Mouse (Mus musculus) MEL (cell line): Measurements from ENCODE around the gene Hebp2. TPM values are rescaled to one million over a fixed set of nuclear protein-coding genes. Genes with fewer than 3 reads are reported as not detected.
A peak's percentile ranks its signal among the peaks of the same experiment; 100 is the strongest.

Experiments
- DNase-seq: peaks from one replicate; pipeline ENCODE4 v3.0.0; 2011; ENCODE audit warnings: low read depth, low spot score
- H3K27ac ChIP-seq: 2 replicates; pipeline ENCODE4 v1.5.1; 2012; ENCODE audit warnings: low read depth, mild to moderate bottlenecking, control low read depth, low read length, moderate library complexity; ENCODE audit not compliant: control insufficient read depth
- H3K27me3 ChIP-seq, 2 experiments: fragments of 150-350 bp in 1 of 2; sonication (generic) in 1 of 2; 2 replicates each; pipeline ENCODE4 v1.6.1; 2012; ENCODE audit warnings: low read length in 2 of 2, mild to moderate bottlenecking in 2 of 2, improper control_type of control experiment in 1 of 2, moderate library complexity in 1 of 2; ENCODE audit not compliant: insufficient read depth in 2 of 2, control insufficient read depth in 1 of 2
- H3K36me3 ChIP-seq, 2 experiments: 2 replicates each; pipeline ENCODE4 v1.6.1; 2012 to 2014; ENCODE audit warnings: low read length in 2 of 2, improper control_type of control experiment in 1 of 2, inconsistent platforms in 1 of 2, mild to moderate bottlenecking in 1 of 2; ENCODE audit not compliant: insufficient read depth in 2 of 2, control insufficient read depth in 1 of 2
- H3K4me1 ChIP-seq, 2 experiments: fragments of 150-350 bp in 1 of 2; sonication (generic) in 1 of 2; 2 replicates each; pipeline ENCODE4 v1.6.1; 2012; ENCODE audit warnings: low read length in 2 of 2, improper control_type of control experiment in 1 of 2, mild to moderate bottlenecking in 1 of 2; ENCODE audit not compliant: insufficient read depth in 2 of 2, control insufficient read depth in 1 of 2
- H3K4me3 ChIP-seq, 2 experiments: fragments of 150-350 bp in 1 of 2; sonication (generic) in 1 of 2; 2 replicates each; pipeline ENCODE4 v1.5.1; 2012; ENCODE audit warnings: low read depth in 2 of 2, low read length in 2 of 2, mild to moderate bottlenecking in 2 of 2, moderate library complexity in 2 of 2, control low read depth in 1 of 2, improper control_type of control experiment in 1 of 2; ENCODE audit not compliant: control insufficient read depth in 1 of 2, insufficient read depth in 1 of 2
- H3K79me2 ChIP-seq: 2 replicates; pipeline ENCODE4 v1.6.1; 2012; ENCODE audit warnings: mild to moderate bottlenecking, low read length, moderate library complexity; ENCODE audit not compliant: control insufficient read depth, poor library complexity, insufficient read depth
- H3K9ac ChIP-seq: 2 replicates; pipeline ENCODE4 v1.6.1; 2012; ENCODE audit warnings: low read depth, mild to moderate bottlenecking, control low read depth, low read length, moderate library complexity; ENCODE audit not compliant: control insufficient read depth, poor library complexity, severe bottlenecking
- H3K9me3 ChIP-seq: fragments of 150-350 bp; sonication (generic); replicated peaks from 2 replicates; pipeline ENCODE4 v1.6.1; 2012; ENCODE audit warnings: mild to moderate bottlenecking, low read length, improper control_type of control experiment, moderate library complexity; ENCODE audit not compliant: insufficient read depth
- BHLHE40 ChIP-seq: IDR thresholded peaks from 2 replicates; pipeline ENCODE4 v1.6.1; 2012; ENCODE audit warnings: low read depth, mild to moderate bottlenecking, inconsistent platforms, low read length, improper control_type of control experiment, borderline replicate concordance
- CHD1 ChIP-seq: IDR thresholded peaks from 2 replicates; pipeline ENCODE4 v1.6.1; 2012; ENCODE audit warnings: low read depth, mild to moderate bottlenecking, inconsistent platforms, low read length, improper control_type of control experiment
- CHD2 ChIP-seq: IDR thresholded peaks from 2 replicates; pipeline ENCODE4 v1.6.1; 2011; ENCODE audit warnings: low read length, improper control_type of control experiment
- CTCF ChIP-seq, 3 experiments: IDR thresholded peaks in 2 of 3; conservative IDR thresholded peaks in 1 of 3; 2 replicates each; pipeline ENCODE4 v1.5.1; 2011 to 2012; ENCODE audit warnings: low read length in 3 of 3, low read depth in 2 of 3, mild to moderate bottlenecking in 2 of 3, improper control_type of control experiment in 1 of 3, inconsistent platforms in 1 of 3, mixed read lengths in 1 of 3, moderate library complexity in 1 of 3; ENCODE audit not compliant: control insufficient read depth in 1 of 3, insufficient read depth in 1 of 3, poor library complexity in 1 of 3, severe bottlenecking in 1 of 3
- ELF1 ChIP-seq: IDR thresholded peaks from 2 replicates; pipeline ENCODE4 v1.6.1; 2014; ENCODE audit warnings: low read depth, mild to moderate bottlenecking, inconsistent platforms, low read length, improper control_type of control experiment, moderate library complexity
- EP300 ChIP-seq, 2 experiments: IDR thresholded peaks; 2 replicates each; pipeline ENCODE4 v1.6.1; 2011; ENCODE audit warnings: improper control_type of control experiment in 2 of 2, low read length in 2 of 2, low read depth in 1 of 2, mild to moderate bottlenecking in 1 of 2
- GABPA ChIP-seq: IDR thresholded peaks from 2 replicates; pipeline ENCODE4 v1.6.1; 2012; ENCODE audit warnings: low read depth, mild to moderate bottlenecking, inconsistent platforms, low read length, improper control_type of control experiment, moderate library complexity
- HCFC1 ChIP-seq: IDR thresholded peaks from 2 replicates; pipeline ENCODE4 v1.6.1; 2012; ENCODE audit warnings: low read depth, mild to moderate bottlenecking, inconsistent platforms, low read length, improper control_type of control experiment, moderate library complexity
- MAZ ChIP-seq: IDR thresholded peaks from 2 replicates; pipeline ENCODE4 v1.6.1; 2012; ENCODE audit warnings: low read depth, mild to moderate bottlenecking, inconsistent platforms, low read length, improper control_type of control experiment
- MEF2A ChIP-seq: IDR thresholded peaks from 2 replicates; pipeline ENCODE4 v1.6.1; 2014; ENCODE audit warnings: low read depth, mild to moderate bottlenecking, inconsistent platforms, low read length, improper control_type of control experiment; ENCODE audit not compliant: poor library complexity, insufficient replicate concordance, severe bottlenecking; ENCODE audit errors: extremely low read depth
- NRF1 ChIP-seq: IDR thresholded peaks from 2 replicates; pipeline ENCODE4 v1.6.1; 2014; ENCODE audit warnings: low read depth, mild to moderate bottlenecking, inconsistent platforms, low read length, improper control_type of control experiment, moderate library complexity; ENCODE audit not compliant: poor library complexity, insufficient read depth, severe bottlenecking
- POLR2AphosphoS2 ChIP-seq: IDR thresholded peaks from 2 replicates; pipeline ENCODE4 v1.6.1; 2011; ENCODE audit warnings: low read length, improper control_type of control experiment
- POLR2AphosphoS5 ChIP-seq: IDR thresholded peaks from 2 replicates; pipeline ENCODE4 v1.6.1; 2012; ENCODE audit warnings: low read depth, borderline replicate concordance, mild to moderate bottlenecking, inconsistent platforms, low read length, moderate library complexity, mixed read lengths
- RCOR1 ChIP-seq: IDR thresholded peaks from 2 replicates; pipeline ENCODE4 v1.6.1; 2012; ENCODE audit warnings: low read depth, mild to moderate bottlenecking, inconsistent platforms, low read length, improper control_type of control experiment
- TCF12 ChIP-seq: IDR thresholded peaks from 2 replicates; pipeline ENCODE4 v1.6.1; 2014; ENCODE audit warnings: low read depth, mild to moderate bottlenecking, inconsistent platforms, low read length, improper control_type of control experiment, moderate library complexity
- UBTF ChIP-seq: IDR thresholded peaks from 2 replicates; pipeline ENCODE4 v1.6.1; 2012; ENCODE audit warnings: low read depth, mild to moderate bottlenecking, inconsistent platforms, low read length, improper control_type of control experiment, moderate library complexity, borderline replicate concordance; ENCODE audit not compliant: insufficient read depth
- USF1 ChIP-seq: IDR thresholded peaks from 2 replicates; pipeline ENCODE4 v1.6.1; 2014; ENCODE audit warnings: low read depth, mild to moderate bottlenecking, inconsistent platforms, low read length, improper control_type of control experiment, moderate library complexity
- USF2 ChIP-seq, 2 experiments: IDR thresholded peaks; 2 replicates each; pipeline ENCODE4 v1.6.1; 2011 to 2012; ENCODE audit warnings: improper control_type of control experiment in 2 of 2, low read length in 2 of 2, borderline replicate concordance in 1 of 2, inconsistent platforms in 1 of 2, low read depth in 1 of 2, mild to moderate bottlenecking in 1 of 2; ENCODE audit not compliant: insufficient read depth in 1 of 2
- ZC3H11A ChIP-seq: IDR thresholded peaks from 2 replicates; pipeline ENCODE4 v1.6.1; 2012; ENCODE audit warnings: low read depth, mild to moderate bottlenecking, inconsistent platforms, low read length, improper control_type of control experiment
- ZNF384 ChIP-seq: IDR thresholded peaks from 2 replicates; pipeline ENCODE4 v1.6.1; 2012; ENCODE audit warnings: low read depth, mild to moderate bottlenecking, inconsistent platforms, low read length, improper control_type of control experiment
- polyA plus RNA-seq, 2 experiments: library from polyadenylated mRNA; stranded (reverse) in 1 of 2; unstranded in 1 of 2; fragments of >175 nt in 1 of 2; fragments of >200 nt in 1 of 2; gene quantifications; 2 replicates each; pipeline versions ENCODE4 v1.2.1 to v1.2.4; 2012; ENCODE audit warnings: low replicate concordance in 2 of 2, low read depth in 1 of 2; ENCODE audit not compliant: insufficient read length in 2 of 2, insufficient read depth in 1 of 2, missing spikeins in 1 of 2
- total RNA-seq: library from RNA; depleted of rRNA; stranded (reverse); fragments of 300-350 nt; gene quantifications from 2 replicates; pipeline ENCODE4 v1.2.3, GENCODE M21; 2012

Gene Hebp2
- total and polyA plus RNA-seq, 3 experiments = not detected

DNA sequence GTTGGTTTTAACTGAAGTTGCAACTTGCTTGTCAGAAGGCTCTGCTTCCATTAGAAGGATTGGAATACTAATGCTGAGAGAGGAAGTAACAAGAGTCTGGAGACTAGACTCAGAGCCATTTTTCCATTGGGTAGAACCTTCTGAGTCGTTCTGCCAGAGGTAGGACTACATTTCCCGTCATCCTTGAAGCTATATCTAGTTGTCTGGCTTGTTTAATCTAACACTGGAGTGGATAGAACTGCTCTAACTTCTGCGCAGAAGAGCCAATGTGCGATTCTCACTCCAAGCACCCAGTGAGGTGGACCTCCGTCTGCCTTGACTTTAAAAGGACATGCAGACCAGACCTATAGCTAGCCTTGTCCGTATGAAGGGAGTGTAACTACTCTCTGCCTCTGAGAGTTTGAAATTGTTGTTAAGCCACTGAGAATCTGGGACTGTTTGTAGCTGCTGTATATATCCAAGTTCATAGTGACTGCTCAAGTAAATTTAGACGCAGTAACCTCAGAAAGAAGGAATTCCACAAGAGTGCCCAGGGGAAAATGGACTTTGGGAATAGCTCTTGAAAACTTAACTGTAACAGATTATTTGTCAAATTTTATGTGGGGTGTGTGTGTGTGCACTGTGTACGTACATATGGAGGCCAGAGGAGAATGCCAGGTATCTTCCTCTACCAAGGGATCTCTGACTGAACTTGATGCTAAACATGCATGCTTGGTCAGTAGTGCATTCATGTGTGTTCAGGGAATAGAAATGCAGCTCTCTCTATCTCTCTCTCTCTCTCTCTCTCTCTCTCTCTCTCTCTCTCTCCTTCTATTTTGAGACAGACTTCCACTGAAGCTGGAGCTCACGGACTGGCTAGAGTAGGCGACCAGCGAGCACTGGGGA is 52.6 kb downstream of the Hebp2 start (continued):
- TF ChIP-seq USF2 (IDR thresholded peaks at IDR 0.05; ENCODE audit: borderline replicate concordance in 1 of 2, insufficient read depth in 1 of 2, low read depth in 1 of 2, low read length in 2 of 2) (no peak), UBTF (no peak)
- TF ChIP-seq, all 39 proteins: peak for 0

DNA sequence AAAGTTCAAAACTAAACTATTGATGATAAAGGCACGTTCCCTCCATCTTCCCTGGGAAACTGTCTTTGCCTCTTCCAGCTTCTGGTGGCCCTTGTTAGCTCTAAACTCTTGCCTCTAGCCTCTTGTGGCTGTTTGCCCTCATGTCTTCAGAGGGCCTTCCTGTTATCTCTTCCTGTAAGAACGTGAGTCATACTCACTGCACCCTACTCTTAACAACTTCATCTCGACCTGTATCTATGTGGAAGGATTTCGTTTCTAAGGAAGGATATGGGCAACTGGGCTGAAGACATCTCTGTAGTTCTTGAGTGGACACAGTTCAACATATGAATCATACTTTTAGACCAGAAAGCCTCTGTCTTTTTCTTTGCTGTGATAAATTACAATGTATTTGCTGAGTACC is 53.9 kb downstream of the Hebp2 start:
- H3K27me3 ChIP-seq = no peaks in the 10 kb centered on the region
- no peak overlapping the region for H3K27ac ChIP-seq
- H3K9ac ChIP-seq = no peak overlapping the region
- peak; percentile 5 for DNase-seq
- no peak overlapping the region for H3K4me3 ChIP-seq
- H3K36me3 ChIP-seq = no peaks in the 10 kb centered on the region
- TF ChIP-seq HCFC1 (no peak), CHD1 (no peak), MAZ (no peak), POLR2AphosphoS5 (no peak), ELF1 (no peak), BHLHE40 (no peak), ZNF384 (no peak), MEF2A (no peak), CTCF (IDR thresholded peaks at IDR 0.05 in 2 of 3, conservative IDR thresholded peaks at IDR 0.05 in 1 of 3; ENCODE audit: control insufficient read depth in 1 of 3, insufficient read depth in 1 of 3, low read depth in 2 of 3, low read length in 3 of 3, poor library complexity in 1 of 3, severe bottlenecking in 1 of 3) (no peak), EP300 (IDR thresholded peaks at IDR 0.05; ENCODE audit: low read depth in 1 of 2, low read length in 2 of 2) (no peak), RCOR1 (no peak)
- no peaks in the 10 kb centered on the region for H3K4me1 ChIP-seq
- H3K79me2 ChIP-seq = no peaks in the 10 kb centered on the region
- no peaks in the 10 kb centered on the region for H3K9me3 ChIP-seq

DNA sequence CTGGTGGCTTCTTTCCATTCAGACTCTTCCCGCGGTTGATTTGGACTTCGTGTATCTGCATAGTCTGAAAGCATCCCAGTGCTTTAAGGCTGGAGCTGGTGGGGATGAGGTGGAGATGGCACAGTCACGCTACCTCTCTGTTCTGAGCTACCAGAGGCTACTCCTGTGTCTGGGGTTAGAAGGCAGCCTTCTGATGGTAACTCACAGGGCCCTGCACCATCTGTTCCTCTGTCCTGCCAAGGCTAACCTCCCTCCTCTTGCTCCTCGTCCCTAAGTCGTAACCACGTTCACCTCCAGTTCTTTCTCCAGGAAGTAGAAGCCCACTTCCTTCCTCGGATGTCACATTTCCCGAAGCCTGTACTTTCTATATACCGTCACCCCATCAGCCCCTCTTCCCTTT is 55.9 kb downstream of the Hebp2 start:
- H3K27me3 ChIP-seq = no peaks in the 10 kb centered on the region
- no peaks in the 10 kb centered on the region for H3K79me2 ChIP-seq
- DNase-seq = no peak
- no peak overlapping the region for H3K27ac ChIP-seq
- TF ChIP-seq GABPA (no peak), CHD2 (no peak), USF1 (no peak), NRF1 (no peak), ZC3H11A (no peak), POLR2AphosphoS2 (no peak), RCOR1 (no peak), TCF12 (no peak)
- TF ChIP-seq, all 39 proteins: peak for 0
- Histone ChIP-seq H3K9ac (no peak overlapping the region), H3K4me1 (no peaks in the 10 kb centered on the region), H3K4me3 (no peak overlapping the region), H3K9me3 (no peaks in the 10 kb centered on the region), H3K36me3 (no peaks in the 10 kb centered on the region)
